ENCODE assay signal across 12 mouse cellular contexts in the genomic region with DNA sequence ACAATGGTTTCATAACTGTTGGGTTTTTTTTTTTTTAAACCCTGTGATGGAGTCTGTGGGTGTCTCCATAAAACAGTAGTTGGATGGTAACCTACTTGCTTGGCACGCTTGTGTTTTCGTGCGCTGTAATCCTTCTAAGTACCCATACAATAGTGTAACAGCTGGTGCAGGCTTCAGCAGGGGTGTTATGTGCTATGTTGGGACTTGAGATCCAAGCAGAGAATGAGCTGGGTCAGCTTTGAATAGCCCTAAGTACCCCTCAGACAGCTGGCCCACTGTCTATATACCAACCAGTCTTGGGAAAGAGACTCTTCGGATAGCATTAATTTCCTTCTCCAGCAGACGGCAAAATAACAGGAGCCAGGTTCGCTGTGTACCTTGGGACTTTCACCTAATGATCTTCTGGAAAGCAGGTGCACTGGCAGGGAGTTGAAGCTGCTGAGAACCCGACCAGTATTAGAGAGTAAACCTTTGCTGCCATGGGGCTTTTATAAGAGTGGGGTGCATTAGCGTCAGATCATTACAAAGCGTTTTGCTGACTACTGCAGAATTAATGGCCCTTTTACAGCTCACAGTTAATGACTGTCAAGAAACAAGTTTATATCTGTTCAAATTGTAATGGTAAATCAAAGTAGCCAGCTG.
DNase-seq lines count a peak whose midpoint lies in the region; ATAC-seq lines count a peak whose summit lies in the region.
"Had no signal": no experiment of that assay in that cellular context is flagged by ENCODE, and none has a peak within 500 bp of the region (broad histone marks: within the 10 kb centered on the region; RNA-seq: fewer than 3 reads in every experiment).

No protein-coding gene starts in this region.

- H3K27ac ChIP-seq in forebrain, embryonic 11.5 days (ENCODE audit: low read depth, low read length), result no peak overlapping the region
- no peak overlapping the region for H3K27ac ChIP-seq in forebrain, embryonic 10.5 days
- H3K27ac ChIP-seq in midbrain, embryonic 15.5 days, result no peak overlapping the region

- H3K36me3 ChIP-seq in forebrain, embryonic 11.5 days (ENCODE audit: control insufficient read depth, insufficient read depth, low read length), result no peaks in the 10 kb centered on the region
- no peaks in the 10 kb centered on the region for H3K36me3 ChIP-seq in forebrain, embryonic 10.5 days (replicated peaks)
- H3K36me3 ChIP-seq in midbrain, embryonic 15.5 days (replicated peaks), result no peaks in the 10 kb centered on the region
- H3K36me3 ChIP-seq: heart, embryonic 12.5 days had no signal

- no peak overlapping the region for H3K9ac ChIP-seq in forebrain, embryonic 11.5 days (ENCODE audit: low read length)
- H3K9ac ChIP-seq in midbrain, embryonic 15.5 days, result no peak overlapping the region
- H3K9ac ChIP-seq: heart, embryonic 12.5 days; liver, postnatal 0 days had no signal

- WGBS in forebrain, embryonic 11.5 days, result 56% methylated on average over 9 of the region's 9 CpGs
- WGBS in forebrain, embryonic 10.5 days, result 72% methylated on average over 9 of the region's 9 CpGs
- 33% methylated on average over 9 of the region's 9 CpGs for WGBS in midbrain, embryonic 15.5 days

- H3K4me1 ChIP-seq in forebrain, embryonic 11.5 days (replicated peaks; ENCODE audit: control insufficient read depth, insufficient read depth, low read length), result peaks cover 2% of the 10 kb centered on the region; the same call in 1 of the 2 replicates
- H3K4me1 ChIP-seq in forebrain, embryonic 10.5 days, result peaks cover 24% of the 10 kb centered on the region
- peaks cover 12% of the 10 kb centered on the region for H3K4me1 ChIP-seq in midbrain, embryonic 15.5 days
- H3K4me1 ChIP-seq: heart, embryonic 12.5 days had no signal

- no peak for DNase-seq in forebrain, embryonic 11.5 days (ENCODE audit: low spot score)
- DNase-seq in forebrain, embryonic 10.5 days (ENCODE audit: extremely low spot score, low spot score), result no peak
- DNase-seq in right cerebral cortex, adult 18-20 months, result peak; percentile 34
- no peak for DNase-seq in right cerebral cortex, postnatal 25 days
- DNase-seq in urinary bladder, postnatal 14 days (ENCODE audit: low spot score), result no peak
- DNase-seq in B cell, adult 2 months, result no peak
- DNase-seq: cerebellum, adult 8-10 months; kidney, postnatal 36 days; liver, postnatal 0 days had no signal

- no peaks in the 10 kb centered on the region for H3K9me3 ChIP-seq in forebrain, embryonic 11.5 days (ENCODE audit: control insufficient read depth, low read length)
- no peaks in the 10 kb centered on the region for H3K9me3 ChIP-seq in forebrain, embryonic 10.5 days
- no peaks in the 10 kb centered on the region for H3K9me3 ChIP-seq in midbrain, embryonic 15.5 days
- H3K9me3 ChIP-seq: heart, embryonic 12.5 days had no signal

- peak; percentile 67; the same call in 1 of the 2 replicates for ATAC-seq in forebrain, embryonic 11.5 days (replicated peaks; ENCODE audit: low FRiP score)
- peak; percentile 70; the same call in 1 of the 2 replicates for ATAC-seq in midbrain, embryonic 15.5 days (replicated peaks)
- ATAC-seq in activated CD4-positive, CD25-positive, alpha-beta regulatory T cell, adult 4 months, result no peak
- ATAC-seq: liver, postnatal 0 days had no signal

- no peak overlapping the region for H3K4me3 ChIP-seq in forebrain, embryonic 11.5 days (ENCODE audit: low read depth, low read length)
- H3K4me3 ChIP-seq in forebrain, embryonic 10.5 days, result no peak overlapping the region
- H3K4me3 ChIP-seq in midbrain, embryonic 15.5 days, result no peak overlapping the region
- H3K4me3 ChIP-seq: heart, embryonic 12.5 days had no signal

- H3K27me3 ChIP-seq in forebrain, embryonic 11.5 days (ENCODE audit: control insufficient read depth, insufficient read depth, low read length), result no peaks in the 10 kb centered on the region
- peaks cover 13% of the 10 kb centered on the region; the same call in 1 of the 2 replicates for H3K27me3 ChIP-seq in forebrain, embryonic 10.5 days (ENCODE audit: poor library complexity, severe bottlenecking)
- 0 out of 2 replicates have a peak, but pooled peaks cover 2% of the 10 kb centered on the region for H3K27me3 ChIP-seq in midbrain, embryonic 15.5 days (replicated peaks)
- H3K27me3 ChIP-seq: heart, embryonic 12.5 days had no signal

- H3K4me2 ChIP-seq in forebrain, embryonic 11.5 days (ENCODE audit: low read depth, low read length, severe bottlenecking), result no peak overlapping the region
- no peak overlapping the region for H3K4me2 ChIP-seq in midbrain, embryonic 15.5 days
- H3K4me2 ChIP-seq: heart, embryonic 12.5 days had no signal
